Mouse (Mus musculus): ENCODE results near the gene Mybpc3. TPM values are rescaled to one million over a fixed set of nuclear protein-coding genes. Genes with fewer than 3 reads are reported as not detected.
A peak's percentile ranks its signal among the peaks of the same experiment; 100 is the strongest.
"Not testable (repeated sequence)": the region's sequence is repeated elsewhere in the genome, so short reads cannot be mapped to it uniquely, and the experiment has no call there.

Mybpc3 gene
- polyA plus RNA-seq, 1 experiment from 2014 or later: 1,047 TPM

GRCm38 (mm10) chr2:91090208-91090607 is 27.7 kb upstream of the Mybpc3 start:
- H3K36me3 ChIP-seq: no peaks in the 10 kb centered on the region
- no peak overlapping the region for H3K4me2 ChIP-seq
- no peaks in the 10 kb centered on the region for H3K27me3 ChIP-seq (replicated peaks)
- no peaks in the 10 kb centered on the region for H3K9me3 ChIP-seq (replicated peaks)
- no peaks in the 10 kb centered on the region for H3K4me1 ChIP-seq (replicated peaks)
- ATAC-seq (ENCODE audit: insufficient number of reproducible peaks, low FRiP score): no peak
- no peak overlapping the region for H3K4me3 ChIP-seq
- 63% methylated on average over 6 of the region's 6 CpGs for WGBS
- H3K27ac ChIP-seq (ENCODE audit: poor library complexity, severe bottlenecking): no peak overlapping the region
- no peak overlapping the region for H3K9ac ChIP-seq

DNA sequence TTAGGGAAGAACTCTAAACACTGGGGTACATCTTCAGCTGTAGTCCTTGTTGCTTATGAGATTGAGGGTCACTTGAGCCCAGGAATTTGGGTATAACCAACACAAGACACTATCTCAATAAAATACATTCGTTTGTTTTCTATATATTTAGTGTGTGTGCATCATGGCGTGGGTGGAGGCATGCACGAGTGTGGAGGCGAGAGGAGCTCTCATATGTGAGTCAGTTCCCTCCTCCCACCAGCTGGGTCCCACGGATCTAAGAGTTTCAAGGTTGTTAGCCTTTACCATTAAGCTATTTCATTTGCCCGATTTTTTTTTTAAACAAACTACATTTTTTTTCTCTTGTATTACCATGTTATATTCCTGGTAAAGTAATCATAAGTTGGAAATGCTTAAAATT is 27.1 kb upstream of the Mybpc3 start:
- Histone ChIP-seq H3K4me1 (replicated peaks) (no peaks in the 10 kb centered on the region), H3K9me3 (replicated peaks) (no peaks in the 10 kb centered on the region), H3K9ac (no peak overlapping the region), H3K27ac (ENCODE audit: poor library complexity, severe bottlenecking) (no peak overlapping the region), H3K36me3 (no peaks in the 10 kb centered on the region), H3K4me2 (no peak overlapping the region), H3K4me3 (no peak overlapping the region), H3K27me3 (replicated peaks) (no peaks in the 10 kb centered on the region)
- no peak for ATAC-seq (ENCODE audit: insufficient number of reproducible peaks, low FRiP score)
- WGBS: 67% methylated on average over 6 of the region's 6 CpGs

GRCm38 (mm10) chr2:91096524-91096923 is 21.4 kb upstream of the Mybpc3 start:
- no peak overlapping the region for H3K27ac ChIP-seq (ENCODE audit: poor library complexity, severe bottlenecking)
- no peaks in the 10 kb centered on the region for H3K36me3 ChIP-seq
- 56% methylated on average over 14 of the region's 14 CpGs for WGBS

DNA sequence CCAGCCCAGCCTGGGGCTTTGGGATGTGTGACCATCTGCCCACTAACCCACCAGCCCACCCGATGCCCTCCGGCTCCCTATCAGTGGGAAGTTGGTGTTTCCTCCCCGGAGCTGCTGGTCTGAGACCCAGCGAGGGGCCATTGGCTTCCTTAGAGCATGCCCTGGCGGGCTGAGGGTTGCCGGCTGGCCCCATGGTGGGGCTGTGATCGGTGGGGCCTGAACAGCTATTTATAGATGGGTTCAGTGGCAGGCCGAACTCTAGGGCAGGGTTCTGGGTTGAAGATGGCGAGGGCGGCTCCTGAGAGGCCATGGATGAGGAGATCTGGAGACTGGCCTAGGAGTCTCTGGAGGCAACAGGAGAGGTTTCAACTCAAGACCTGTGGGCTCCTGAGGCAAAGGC is 20.9 kb upstream of the Mybpc3 start:
- ATAC-seq (ENCODE audit: insufficient number of reproducible peaks, low FRiP score): no peak
- H3K4me1 ChIP-seq (replicated peaks): peaks cover 17% of the 10 kb centered on the region
- no peak overlapping the region for H3K4me2 ChIP-seq
- no peaks in the 10 kb centered on the region for H3K9me3 ChIP-seq (replicated peaks)
- no peak overlapping the region for H3K27ac ChIP-seq (ENCODE audit: poor library complexity, severe bottlenecking)
- WGBS: 57% methylated on average over 10 of the region's 10 CpGs
- no peaks in the 10 kb centered on the region for H3K27me3 ChIP-seq (replicated peaks)
- H3K9ac ChIP-seq: no peak overlapping the region
- H3K36me3 ChIP-seq: no peaks in the 10 kb centered on the region
- no peak overlapping the region for H3K4me3 ChIP-seq

More at GRCm38 (mm10) chr2:91096524-91096923, 21.4 kb upstream of the Mybpc3 start:
- ATAC-seq (ENCODE audit: insufficient number of reproducible peaks, low FRiP score): no peak; the same call in 1 of the 2 replicates
- no peak overlapping the region for H3K9ac ChIP-seq
- no peaks in the 10 kb centered on the region for H3K27me3 ChIP-seq (replicated peaks)
- peaks cover 17% of the 10 kb centered on the region for H3K4me1 ChIP-seq (replicated peaks)
- no peaks in the 10 kb centered on the region for H3K9me3 ChIP-seq (replicated peaks)
- no peak overlapping the region for H3K4me2 ChIP-seq
- H3K4me3 ChIP-seq: no peak overlapping the region

- Histone ChIP-seq H3K27ac (ENCODE audit: poor library complexity, severe bottlenecking) (no peak overlapping the region), H3K27me3 (replicated peaks) (no peaks in the 10 kb centered on the region), H3K9me3 (replicated peaks) (no peaks in the 10 kb centered on the region), H3K4me3 (no peak overlapping the region), H3K4me1 (replicated peaks) (peaks cover 17% of the 10 kb centered on the region), H3K36me3 (no peaks in the 10 kb centered on the region), H3K4me2 (no peak overlapping the region), H3K9ac (no peak overlapping the region)
- 59% methylated on average over 2 of the region's 2 CpGs for WGBS
- no peak for ATAC-seq (ENCODE audit: insufficient number of reproducible peaks, low FRiP score)
These were observed 19.8 kb upstream of the Mybpc3 start for GRCm38 (mm10) chr2:91098156-91098555.

- no peak overlapping the region for H3K4me3 ChIP-seq
- no peak overlapping the region for H3K4me2 ChIP-seq
- ATAC-seq (ENCODE audit: insufficient number of reproducible peaks, low FRiP score): peak; percentile 75
- no peaks in the 10 kb centered on the region for H3K9me3 ChIP-seq (replicated peaks)
- H3K36me3 ChIP-seq: no peaks in the 10 kb centered on the region
- 0 out of 2 replicates have a peak, but pooled peaks cover 4% of the 10 kb centered on the region for H3K27me3 ChIP-seq (replicated peaks)
- H3K9ac ChIP-seq: 0 out of 2 replicates have a peak overlapping the region, but pooled peaks have one; percentile 31
- H3K4me1 ChIP-seq (replicated peaks): peaks cover 17% of the 10 kb centered on the region
- 1% methylated on average over 7 of the region's 7 CpGs for WGBS
- no peak overlapping the region for H3K27ac ChIP-seq (ENCODE audit: poor library complexity, severe bottlenecking)
These were observed 16.7 kb upstream of the Mybpc3 start for GRCm38 (mm10) chr2:91101124-91101740.

DNA sequence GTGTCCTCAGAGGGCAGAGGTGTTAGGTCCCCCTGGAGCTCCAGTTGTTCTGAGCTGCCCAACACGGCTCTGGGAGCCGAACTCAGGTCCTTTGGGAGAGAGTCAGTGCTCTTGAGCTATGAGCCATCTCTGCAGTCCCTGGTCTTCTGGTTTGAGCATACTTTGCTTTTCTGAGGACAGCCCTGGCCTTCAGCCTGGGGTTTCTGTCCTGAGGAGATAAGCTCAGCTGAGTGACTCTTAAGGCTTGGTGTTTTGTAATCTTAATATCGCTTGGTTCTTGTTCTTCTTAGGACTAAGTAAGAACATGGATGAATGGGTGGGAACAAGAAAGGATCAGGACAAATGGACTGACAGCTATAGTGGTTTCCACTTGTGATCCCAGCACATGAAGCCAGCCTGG is 9.8 kb upstream of the Mybpc3 start:
- H3K27ac ChIP-seq (ENCODE audit: poor library complexity, severe bottlenecking): no peak overlapping the region
- H3K4me3 ChIP-seq: no peak overlapping the region
- H3K36me3 ChIP-seq: no peaks in the 10 kb centered on the region
- no peak overlapping the region for H3K9ac ChIP-seq
- H3K27me3 ChIP-seq (replicated peaks): 0 out of 2 replicates have a peak, but pooled peaks cover 4% of the 10 kb centered on the region
- no peak overlapping the region for H3K4me2 ChIP-seq
- no peak for ATAC-seq (ENCODE audit: insufficient number of reproducible peaks, low FRiP score)
- 71% methylated on average over 3 of the region's 3 CpGs for WGBS
- H3K9me3 ChIP-seq (replicated peaks): no peaks in the 10 kb centered on the region
- peaks cover 12% of the 10 kb centered on the region for H3K4me1 ChIP-seq (replicated peaks)

- 82% methylated on average over 5 of the region's 5 CpGs for WGBS
These were observed 8.7 kb upstream of the Mybpc3 start for GRCm38 (mm10) chr2:91109241-91109640.

DNA sequence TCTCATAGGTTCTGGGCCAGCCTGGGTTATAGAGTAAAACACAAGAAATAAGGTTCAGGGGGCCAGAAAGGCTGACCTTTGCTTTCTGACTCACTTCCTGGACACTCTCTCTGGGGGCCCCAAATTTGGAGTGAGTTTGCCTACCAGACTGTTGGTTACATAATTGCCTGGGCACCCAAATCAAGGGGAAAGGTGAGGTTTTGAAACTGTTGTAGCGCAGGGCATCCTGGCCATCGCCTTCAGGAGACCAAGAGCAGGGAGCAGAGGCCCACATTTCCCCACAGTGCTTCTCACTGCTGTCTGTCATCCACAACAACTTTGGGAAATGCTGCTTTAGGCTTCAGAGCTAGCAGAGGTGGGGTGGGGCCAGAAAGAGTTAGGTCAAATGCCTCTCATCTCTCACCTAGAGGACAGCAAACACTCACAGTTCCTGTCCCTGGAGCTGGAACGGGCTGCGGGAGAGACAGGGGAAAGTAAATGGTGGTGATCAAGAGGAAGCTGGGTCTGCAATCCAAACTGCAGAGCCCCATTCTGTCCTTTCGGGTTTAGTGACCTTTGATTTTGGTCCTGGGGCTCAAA is 8.0 kb upstream of the Mybpc3 start:
- ATAC-seq (ENCODE audit: insufficient number of reproducible peaks, low FRiP score): no peak

More at GRCm38 (mm10) chr2:91109241-91109640, 8.7 kb upstream of the Mybpc3 start:
- Histone ChIP-seq H3K9me3 (replicated peaks) (no peaks in the 10 kb centered on the region), H3K9ac (no peak overlapping the region), H3K27me3 (replicated peaks) (no peaks in the 10 kb centered on the region), H3K4me2 (no peak overlapping the region), H3K36me3 (no peaks in the 10 kb centered on the region), H3K27ac (ENCODE audit: poor library complexity, severe bottlenecking) (no peak overlapping the region), H3K4me1 (replicated peaks) (peaks cover 13% of the 10 kb centered on the region), H3K4me3 (no peak overlapping the region)
- no peak for ATAC-seq (ENCODE audit: insufficient number of reproducible peaks, low FRiP score)

DNA sequence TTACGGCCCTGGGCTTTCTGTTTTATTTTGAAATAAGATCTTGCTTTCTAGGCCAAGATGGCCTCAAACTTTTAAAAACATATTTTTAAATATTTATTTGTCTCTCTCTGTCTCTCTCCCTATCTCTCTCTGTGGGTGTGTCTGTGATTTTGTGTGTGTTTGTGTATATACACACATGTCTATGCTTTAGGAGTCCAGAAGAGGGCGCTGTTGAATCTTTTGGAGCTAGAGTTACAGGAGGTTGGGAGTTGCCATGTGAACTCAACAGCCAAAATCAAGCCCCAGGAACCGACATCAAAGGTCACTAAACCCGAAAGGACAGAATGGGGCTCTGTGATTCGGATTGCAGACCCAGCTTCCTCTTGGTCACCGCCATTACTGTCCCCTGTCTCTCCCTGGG is 7.5 kb upstream of the Mybpc3 start:
- Histone ChIP-seq H3K9ac (no peak overlapping the region), H3K4me3 (no peak overlapping the region), H3K4me2 (no peak overlapping the region), H3K36me3 (no peaks in the 10 kb centered on the region), H3K9me3 (replicated peaks) (no peaks in the 10 kb centered on the region), H3K27ac (ENCODE audit: poor library complexity, severe bottlenecking) (no peak overlapping the region), H3K27me3 (replicated peaks) (no peaks in the 10 kb centered on the region), H3K4me1 (replicated peaks) (peaks cover 17% of the 10 kb centered on the region)
- 76% methylated on average over 6 of the region's 6 CpGs for WGBS
- no peak for ATAC-seq (ENCODE audit: insufficient number of reproducible peaks, low FRiP score)

More for the DNA sequence above, 8.0 kb upstream of the Mybpc3 start:
- Histone ChIP-seq H3K36me3 (no peaks in the 10 kb centered on the region), H3K4me2 (no peak overlapping the region), H3K27me3 (replicated peaks) (no peaks in the 10 kb centered on the region), H3K9ac (no peak overlapping the region), H3K4me1 (replicated peaks) (peaks cover 15% of the 10 kb centered on the region), H3K9me3 (replicated peaks) (no peaks in the 10 kb centered on the region), H3K27ac (ENCODE audit: poor library complexity, severe bottlenecking) (no peak overlapping the region), H3K4me3 (no peak overlapping the region)
- 83% methylated on average over 5 of the region's 5 CpGs for WGBS

DNA sequence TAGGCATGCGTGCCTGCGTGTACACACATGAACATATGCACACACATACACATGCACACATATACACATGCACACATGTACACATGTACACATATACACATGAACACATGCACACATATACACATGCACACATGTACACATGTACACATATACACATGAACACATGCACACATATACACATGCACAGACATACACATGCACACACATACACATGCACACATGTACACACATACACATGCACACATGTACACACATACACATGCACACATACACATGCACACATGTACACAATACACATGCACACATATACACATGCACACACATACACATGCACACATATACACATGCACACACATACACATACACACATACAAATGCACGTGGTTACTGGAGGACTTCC is 6.1 kb upstream of the Mybpc3 start:
- ATAC-seq (ENCODE audit: insufficient number of reproducible peaks, low FRiP score); H3K27ac ChIP-seq (ENCODE audit: poor library complexity, severe bottlenecking); H3K9ac ChIP-seq; H3K4me3 ChIP-seq; H3K4me2 ChIP-seq; H3K36me3 ChIP-seq; H3K9me3 ChIP-seq (replicated peaks); H3K27me3 ChIP-seq (replicated peaks): not testable (repeated sequence)
- peaks cover 29% of the 10 kb centered on the region for H3K4me1 ChIP-seq (replicated peaks)
- 91% methylated on average over 3 of the region's 3 CpGs for WGBS
